Mouse (Mus musculus) neutrophil, adult 5-6 weeks (primary cell): Measurements from ENCODE around the gene Il31. TPM values are rescaled to one million over a fixed set of nuclear protein-coding genes. Genes with fewer than 3 reads are reported as not detected.

Source experiments
- ATAC-seq: fragments of 151-379, 151-347 bp; 2 replicates; pipeline ENCODE4 v1.8.0; 2017; ENCODE audit warnings: mild to moderate bottlenecking, moderate TSS enrichment; ENCODE audit not compliant: insufficient number of reproducible peaks, poor library complexity, low FRiP score, severe bottlenecking; ENCODE audit errors: extremely low read depth
- total RNA-seq: library from RNA; stranded (forward); fragments of 200-1000 nt; gene quantifications from 2 replicates; pipeline ENCODE4 v1.2.3, GENCODE M21; 2017

Gene Il31
- total RNA-seq, 1 experiment from 2014 or later, result not detected

- no peak for ATAC-seq
Observed at GRCm38 (mm10) chr5:123489935-123490334, 646 bp upstream of the Il31 start.

GRCm38 (mm10) chr5:123487659-123488395, 1.5 kb downstream of the Il31 start:
- ATAC-seq, result no peak

- no peak for ATAC-seq
Observed at GRCm38 (mm10) chr5:123473817-123474216, 15.5 kb downstream of the Il31 start.

- ATAC-seq, result 0 out of 2 replicates have a peak, but pooled peaks have one; percentile 13
Observed at GRCm38 (mm10) chr5:123470784-123471400, 18.4 kb downstream of the Il31 start.

- no peak for ATAC-seq
Observed at GRCm38 (mm10) chr5:123464638-123465037, 24.7 kb downstream of the Il31 start.

- no peak for ATAC-seq
Observed at GRCm38 (mm10) chr5:123461420-123461819, 27.9 kb downstream of the Il31 start.

GRCm38 (mm10) chr5:123451886-123452285, 37.4 kb downstream of the Il31 start:
- ATAC-seq, result no peak

GRCm38 (mm10) chr5:123444849-123445334, 44.4 kb downstream of the Il31 start:
- ATAC-seq, result no peak

GRCm38 (mm10) chr5:123444069-123444468, 45.2 kb downstream of the Il31 start:
- peak; percentile 56; the same call in 1 of the 2 replicates for ATAC-seq

GRCm38 (mm10) chr5:123442283-123442682, 47.0 kb downstream of the Il31 start:
- ATAC-seq, result no peak

- no peak for ATAC-seq
Observed at GRCm38 (mm10) chr5:123440664-123441063, 48.6 kb downstream of the Il31 start.

- ATAC-seq, result no peak
Observed at GRCm38 (mm10) chr5:123439941-123440340, 49.3 kb downstream of the Il31 start.

- ATAC-seq, result no peak
Observed at GRCm38 (mm10) chr5:123439312-123439711, 50.0 kb downstream of the Il31 start.

GRCm38 (mm10) chr5:123438381-123438780, 50.9 kb downstream of the Il31 start:
- no peak for ATAC-seq

GRCm38 (mm10) chr5:123436780-123437175, 52.5 kb downstream of the Il31 start:
- ATAC-seq, result peak; percentile 81

- no peak for ATAC-seq
Observed at GRCm38 (mm10) chr5:123436071-123436779, 53.1 kb downstream of the Il31 start.

- ATAC-seq, result no peak
Observed at GRCm38 (mm10) chr5:123432305-123432874, 56.9 kb downstream of the Il31 start.

- no peak for ATAC-seq
Observed at GRCm38 (mm10) chr5:123431524-123432304, 57.6 kb downstream of the Il31 start.
